ENCODE assay signal across 9 mouse cellular contexts in genomic region chr10:18835684-18836479, GRCm38 (mm10). TPM values are rescaled to one million over a fixed set of nuclear protein-coding genes. Genes with fewer than 3 reads are reported as not detected.
DNase-seq lines count a peak whose midpoint lies in the region; ATAC-seq and TF ChIP-seq lines count a peak whose summit lies in the region.
"Had no signal": no experiment of that assay in that cellular context is flagged by ENCODE, and none has a peak within 500 bp of the region (broad histone marks: within the 10 kb centered on the region; RNA-seq: fewer than 3 reads in every experiment).

No protein-coding gene starts in this region.

- TF ChIP-seq CTCF in liver, adult 2 months (IDR thresholded peaks at IDR 0.05; ENCODE audit: low read depth, low read length) = peak; percentile 57

- H3K79me2 ChIP-seq in liver, adult 2 months (ENCODE audit: control insufficient read depth, insufficient read depth, low read length) = no peaks in the 10 kb centered on the region

- no peaks in the 10 kb centered on the region for H3K9me3 ChIP-seq in liver, embryonic 12.5 days (replicated peaks)
- H3K9me3 ChIP-seq: lung, embryonic 15.5 days had no signal

- no peaks in the 10 kb centered on the region for H3K27me3 ChIP-seq in liver, adult 2 months (ENCODE audit: control insufficient read depth, insufficient read depth, low read length)
- no peaks in the 10 kb centered on the region for H3K27me3 ChIP-seq in liver, embryonic 12.5 days (replicated peaks)
- H3K27me3 ChIP-seq: lung, embryonic 15.5 days had no signal

- no peak for TF ChIP-seq POLR2A in liver, adult 2 months (IDR thresholded peaks at IDR 0.05; ENCODE audit: extremely low read depth, insufficient read depth, low read length)

- H3K4me3 ChIP-seq in liver, adult 2 months (ENCODE audit: insufficient read depth, low read depth, low read length) = no peak overlapping the region
- H3K4me3 ChIP-seq in liver, embryonic 12.5 days = no peak overlapping the region
- H3K4me3 ChIP-seq: lung, embryonic 15.5 days had no signal

- no peaks in the 10 kb centered on the region for H3K36me3 ChIP-seq in liver, adult 2 months (ENCODE audit: control insufficient read depth, insufficient read depth, low read length)
- no peaks in the 10 kb centered on the region for H3K36me3 ChIP-seq in liver, embryonic 12.5 days
- H3K36me3 ChIP-seq: lung, embryonic 15.5 days had no signal

- H3K4me1 ChIP-seq in liver, adult 2 months (ENCODE audit: control insufficient read depth, insufficient read depth, low read length) = no peaks in the 10 kb centered on the region
- no peaks in the 10 kb centered on the region for H3K4me1 ChIP-seq in liver, embryonic 12.5 days
- H3K4me1 ChIP-seq: lung, embryonic 15.5 days had no signal

- peak; percentile 25 to 41 for DNase-seq in cerebellum, adult 18-20 months
- DNase-seq in cerebellum, adult 9-11 months = no peak
- DNase-seq in liver, adult 2 months (ENCODE audit: extremely low read depth, low read depth, low spot score) = peak; percentile 45
- peak; percentile 47 for DNase-seq in adrenal gland, postnatal 14 days
- peak; percentile 50 for DNase-seq in lung, postnatal 10 days
- DNase-seq in gastrocnemius, postnatal 14 days = no peak

- H3K4me2 ChIP-seq in liver, embryonic 12.5 days = no peak overlapping the region
- H3K4me2 ChIP-seq: lung, embryonic 15.5 days had no signal

- H3K27ac ChIP-seq in liver, adult 2 months (replicated peaks; ENCODE audit: insufficient read depth, low read depth, low read length) = no peak overlapping the region
- no peak overlapping the region for H3K27ac ChIP-seq in liver, embryonic 12.5 days
- H3K27ac ChIP-seq: lung, embryonic 15.5 days had no signal

- 61% methylated on average over 6 of the region's 6 CpGs for WGBS in liver, adult 2 months
- whole genome bisulfite sequencing in liver, embryonic 12.5 days (ENCODE audit: insufficient replicate concordance) = 48% methylated on average over 6 of the region's 6 CpGs

- no peak overlapping the region for H3K9ac ChIP-seq in liver, adult 2 months (ENCODE audit: low read depth, low read length)
- H3K9ac ChIP-seq in liver, embryonic 12.5 days = no peak overlapping the region
- H3K9ac ChIP-seq: lung, embryonic 15.5 days had no signal

- ATAC-seq in liver, embryonic 12.5 days = no peak
- ATAC-seq in granulocyte monocyte progenitor cell, adult 5-6 weeks (replicated peaks; ENCODE audit: poor library complexity, severe bottlenecking) = peak; percentile 78

- intact Hi-C loops in gastrocnemius, postnatal 14 days (cut with DNase I; ENCODE audit: low total_unique reads) = no loop called here

RNA-seq across cellular contexts. Expression of gene Perp, which starts 8.9 kb away (rescaled TPM):
- 83.0 and 91.4 TPM in 2 replicates for total RNA-seq in liver, adult 2 months (2014; rRNA removed)
- polyA plus RNA-seq in liver, adult 2 months (2012; rRNA removed) = 124 and 164 TPM in 2 replicates
- 7.1 and 7.5 TPM in 2 replicates for polyA plus RNA-seq in liver, embryonic 12.5 days (2016; fragmentation: Nextera tagmentation; extraction: Ambion mirVana)
- total RNA-seq in adrenal gland, postnatal 14 days (2021) = 3.2 and 9.8 TPM in 2 replicates
- 0.88 and 2.6 TPM in 2 replicates for total RNA-seq in granulocyte monocyte progenitor cell, adult 5-6 weeks (2014; fragmentation: Nextera tagmentation)
- 2.0 and 2.7 TPM in 2 replicates for total RNA-seq in granulocyte monocyte progenitor cell, adult 5-6 weeks (2017)
- 1 to 10 TPM in 1 of 2 experiments, under 1 TPM in 1; 0.84 to 1.4 TPM for total RNA-seq in gastrocnemius, postnatal 14 days (2021)

RNA-seq across cellular contexts. Expression of gene Gm4922, which starts 49.3 kb away (rescaled TPM):
- not detected in 2 replicates for total RNA-seq in liver, adult 2 months (2014; rRNA removed)
- polyA plus RNA-seq in liver, adult 2 months (2012; rRNA removed) = not detected in 2 replicates
- not detected in 2 replicates for polyA plus RNA-seq in liver, embryonic 12.5 days (2016; fragmentation: Nextera tagmentation; extraction: Ambion mirVana)
- not detected in 2 replicates for total RNA-seq in adrenal gland, postnatal 14 days (2021)
- total RNA-seq in granulocyte monocyte progenitor cell, adult 5-6 weeks (2014; fragmentation: Nextera tagmentation) = not detected in 2 replicates
- not detected in 2 replicates for total RNA-seq in granulocyte monocyte progenitor cell, adult 5-6 weeks (2017)
- not detected for total RNA-seq in gastrocnemius, postnatal 14 days (2021)
- polyA plus RNA-seq: lung, embryonic 15.5 days had no signal

Comparison
In these comparisons a context has a peak if more than half of its experiments do, and no peak if none do; other contexts are left out.
1. DNase-seq: peak in cerebellum, adult 18-20 months (2 of 2), liver, adult 2 months (single experiment), adrenal gland, postnatal 14 days (single experiment) and lung, postnatal 10 days (single experiment); none in cerebellum, adult 9-11 months (single experiment) and gastrocnemius, postnatal 14 days (single experiment).